Mouse (Mus musculus) heart, embryonic 11.5 days (tissue): ENCODE data around the gene Slc31a1. TPM values are rescaled to one million over a fixed set of nuclear protein-coding genes. Genes with fewer than 3 reads are reported as not detected.

Source experiments
- ATAC-seq: fragments of 200-750 bp; cut with Nextera tagmentation; replicated peaks from 2 replicates; pipeline ENCODE4 v1.8.0; 2017; ENCODE audit warnings: moderate library complexity; ENCODE audit not compliant: insufficient number of reproducible peaks, low FRiP score, low TSS enrichment
- H3K27ac ChIP-seq: fragments of 300-500 bp; sonication (generic); 2 replicates; pipeline ENCODE4 v1.5.1; 2014; ENCODE audit warnings: mild to moderate bottlenecking, low read depth, low read length
- H3K27me3 ChIP-seq: fragments of 300-500 bp; sonication (generic); 2 replicates; pipeline ENCODE4 v1.6.1; 2014; ENCODE audit warnings: mild to moderate bottlenecking, low read length, mixed read lengths; ENCODE audit not compliant: control insufficient read depth, insufficient read depth
- H3K36me3 ChIP-seq: fragments of 300-500 bp; sonication (generic); 2 replicates; pipeline ENCODE4 v1.6.1; 2014; ENCODE audit warnings: mild to moderate bottlenecking, low read length, moderate library complexity, mixed read lengths; ENCODE audit not compliant: control insufficient read depth, insufficient read depth
- H3K4me1 ChIP-seq: fragments of 300-500 bp; sonication (generic); 2 replicates; pipeline ENCODE4 v1.6.1; 2014; ENCODE audit warnings: low read length; ENCODE audit not compliant: control insufficient read depth, insufficient read depth
- H3K4me2 ChIP-seq: fragments of 300-500 bp; sonication (generic); 2 replicates; pipeline ENCODE4 v1.6.1; 2014; ENCODE audit warnings: mild to moderate bottlenecking, moderate library complexity
- H3K4me3 ChIP-seq: fragments of 300-500 bp; sonication (generic); 2 replicates; pipeline ENCODE4 v1.5.1; 2014; ENCODE audit warnings: low read depth, low read length
- H3K9ac ChIP-seq: fragments of 300-500 bp; sonication (generic); 2 replicates; pipeline ENCODE4 v1.6.1; 2014; ENCODE audit warnings: mild to moderate bottlenecking, low read depth, low read length, moderate library complexity
- H3K9me3 ChIP-seq: fragments of 300-500 bp; sonication (generic); replicated peaks from 2 replicates; pipeline ENCODE4 v1.6.1; 2016; ENCODE audit warnings: low read length; ENCODE audit not compliant: control insufficient read depth
- WGBS: fragments of 180-500 bp; shearing (Covaris S2); extraction: QIAGEN DNeasy Blood & Tissue Kit; methylation state at CpG from one replicate; pipeline ENCODE4 v1.1.7; 2014; ENCODE audit not compliant: insufficient replicate concordance; 5-methylcytosine and 5-hydroxymethylcytosine counted together
- polyA plus RNA-seq: library from polyadenylated mRNA; unstranded; fragments of >200 nt; fragmentation: Nextera tagmentation; extraction: Ambion mirVana; gene quantifications from 2 replicates; pipeline ENCODE4 v1.2.1, GENCODE M21; 2014

The Slc31a1 gene
- polyA plus RNA-seq, 1 experiment from 2014 or later: 39.0 TPM

DNA sequence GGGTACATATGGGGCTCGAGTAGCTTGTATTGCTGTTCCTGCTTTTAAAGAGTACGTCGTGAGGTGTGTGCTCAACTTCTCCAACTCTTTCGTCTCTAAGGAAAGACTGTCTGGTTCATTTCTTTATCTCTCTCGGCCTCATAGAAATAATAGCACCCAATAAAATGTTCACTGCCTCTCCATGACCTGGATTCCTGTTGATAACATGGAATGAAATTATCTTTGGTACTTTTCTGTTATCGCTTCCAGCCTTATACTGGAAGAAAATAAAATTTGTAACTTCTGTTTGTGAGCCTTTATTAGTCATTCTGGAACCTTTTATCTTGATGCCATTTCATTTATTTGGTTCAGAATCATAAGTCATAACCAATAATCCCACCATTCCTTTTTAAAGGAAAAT is 22.7 kb downstream of the Slc31a1 start:
- Histone ChIP-seq H3K4me1 (no peaks in the 10 kb centered on the region), H3K36me3 (0 out of 2 replicates have a peak, but pooled peaks cover 4% of the 10 kb centered on the region), H3K9ac (no peak overlapping the region), H3K9me3 (no peaks in the 10 kb centered on the region), H3K4me2 (no peak overlapping the region), H3K27me3 (no peaks in the 10 kb centered on the region), H3K4me3 (no peak overlapping the region), H3K27ac (no peak overlapping the region)
- WGBS: 89% methylated on average over 6 of the region's 6 CpGs
- ATAC-seq: no peak

DNA sequence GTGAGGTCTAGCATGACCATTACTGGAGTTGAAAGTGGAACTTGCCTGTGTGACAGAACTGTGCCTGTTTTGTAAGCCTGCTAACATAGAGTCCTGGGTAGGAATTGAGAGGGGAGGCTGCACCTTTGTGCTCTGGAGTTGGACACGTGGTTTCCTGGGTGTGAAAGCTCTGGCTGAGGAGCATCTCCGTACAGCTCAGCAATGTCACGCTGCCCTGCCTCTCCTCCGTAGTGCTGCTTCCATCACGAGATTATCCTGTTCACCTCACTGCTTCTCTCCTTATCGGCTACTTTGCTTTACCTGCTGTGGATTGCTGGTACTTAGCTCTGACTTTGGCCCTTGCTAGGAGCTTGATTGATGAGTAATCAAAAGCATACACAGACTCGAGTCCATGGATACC is 23.2 kb downstream of the Slc31a1 start:
- peaks cover 9% of the 10 kb centered on the region; the same call in 1 of the 2 replicates for H3K36me3 ChIP-seq
- no peaks in the 10 kb centered on the region for H3K9me3 ChIP-seq
- no peaks in the 10 kb centered on the region for H3K4me1 ChIP-seq
- H3K27ac ChIP-seq: no peak overlapping the region
- H3K9ac ChIP-seq: no peak overlapping the region
- no peak overlapping the region for H3K4me3 ChIP-seq
- no peaks in the 10 kb centered on the region for H3K27me3 ChIP-seq
- WGBS: 78% methylated on average over 7 of the region's 7 CpGs
- H3K4me2 ChIP-seq: no peak overlapping the region
- ATAC-seq: no peak

DNA sequence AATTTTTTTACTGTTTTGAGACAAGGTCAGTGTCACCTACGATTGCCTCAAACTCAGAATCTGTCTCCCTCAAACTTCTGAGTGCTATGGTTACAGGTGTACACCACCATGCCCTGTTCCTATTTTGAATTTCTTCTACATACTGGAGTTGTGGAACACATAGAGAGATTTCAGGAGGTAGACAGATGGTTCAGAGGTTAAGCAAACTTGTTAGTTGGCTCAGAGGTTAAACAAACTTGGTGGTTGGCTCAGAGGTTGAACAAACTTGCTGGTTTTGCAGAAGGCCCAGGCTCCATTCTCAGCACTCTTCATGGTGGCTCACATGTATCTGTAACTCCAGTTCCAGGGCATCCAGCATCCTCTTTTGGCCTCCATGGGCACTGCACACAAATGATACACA is 23.6 kb downstream of the Slc31a1 start:
- no peak for ATAC-seq
- Histone ChIP-seq H3K9me3 (no peaks in the 10 kb centered on the region), H3K36me3 (peaks cover 11% of the 10 kb centered on the region; the same call in 1 of the 2 replicates), H3K4me1 (no peaks in the 10 kb centered on the region), H3K27ac (no peak overlapping the region), H3K27me3 (no peaks in the 10 kb centered on the region), H3K4me2 (no peak overlapping the region), H3K9ac (no peak overlapping the region), H3K4me3 (no peak overlapping the region)
- WGBS: 92% methylated on average over 1 of the region's 1 CpGs

DNA sequence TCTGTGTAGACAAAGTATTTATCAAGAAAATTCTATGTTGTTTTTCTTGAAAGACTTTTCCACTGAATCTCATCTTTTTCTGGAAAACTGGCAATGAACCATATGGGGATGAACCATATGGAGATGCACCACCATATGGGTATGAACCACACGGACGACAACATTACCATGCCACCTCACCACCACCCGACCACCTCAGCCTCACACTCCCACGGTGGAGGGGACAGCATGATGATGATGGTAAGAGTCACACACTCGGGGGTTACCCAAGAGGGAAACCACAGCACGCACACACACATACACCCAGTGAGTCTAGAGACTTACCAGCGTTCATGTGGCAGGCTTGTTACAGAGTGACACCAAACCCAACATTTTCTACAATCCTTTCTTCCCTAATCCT is 24.9 kb downstream of the Slc31a1 start:
- H3K36me3 ChIP-seq: peaks cover 13% of the 10 kb centered on the region; the same call in 1 of the 2 replicates

DNA sequence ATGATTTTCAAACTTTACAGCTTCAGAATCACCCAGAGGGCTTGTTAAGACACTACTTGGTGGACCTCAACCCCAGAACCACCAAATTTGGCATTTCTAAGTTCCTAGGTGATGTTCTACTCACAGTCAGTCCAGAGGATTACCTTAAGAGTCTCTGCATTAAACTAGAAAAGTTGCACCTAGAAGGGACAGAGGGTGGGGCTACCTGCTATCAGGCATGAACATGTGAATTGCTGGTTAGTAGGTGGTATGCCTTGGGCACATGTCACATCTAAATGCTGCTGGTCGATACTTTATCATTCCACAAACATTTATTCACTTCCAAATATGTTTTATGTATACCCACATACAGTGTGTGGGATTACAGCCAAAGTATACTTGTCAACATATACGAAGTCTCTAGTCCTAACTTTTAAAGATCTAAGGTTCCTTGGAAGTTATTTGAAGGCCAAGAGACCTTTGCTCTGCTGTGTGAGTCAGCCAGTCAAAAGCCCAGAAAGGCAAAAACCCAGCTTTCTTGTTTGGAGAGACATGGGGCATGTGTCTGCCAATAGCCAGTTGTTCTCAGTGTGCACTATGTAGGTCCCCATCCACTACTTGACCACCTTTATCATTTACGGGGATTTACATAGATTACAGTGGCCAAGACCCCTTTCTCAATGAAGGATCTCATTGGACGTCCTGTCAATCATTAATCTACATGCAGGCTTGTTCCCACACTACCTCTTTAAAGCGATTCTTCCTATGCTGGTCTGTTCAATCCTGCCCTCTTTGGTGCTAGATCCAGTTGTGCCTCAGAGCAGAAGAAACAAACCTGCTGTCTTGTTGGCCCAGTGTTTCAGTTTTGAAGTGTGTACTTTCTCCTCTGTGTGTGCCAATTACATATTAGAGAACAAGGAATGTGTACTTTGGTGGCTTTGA is 29.3 kb downstream of the Slc31a1 start:
- no peaks in the 10 kb centered on the region for H3K27me3 ChIP-seq
- H3K36me3 ChIP-seq: peaks cover 13% of the 10 kb centered on the region
- no peaks in the 10 kb centered on the region for H3K4me1 ChIP-seq
- H3K9ac ChIP-seq: no peak overlapping the region
- H3K4me3 ChIP-seq: no peak overlapping the region
- H3K27ac ChIP-seq: no peak overlapping the region
- H3K4me2 ChIP-seq: no peak overlapping the region
- ATAC-seq: no peak
- WGBS: 79% methylated on average over 5 of the region's 5 CpGs
- no peaks in the 10 kb centered on the region for H3K9me3 ChIP-seq

More for the DNA sequence above, 24.9 kb downstream of the Slc31a1 start:
- Histone ChIP-seq H3K27me3 (no peaks in the 10 kb centered on the region), H3K4me2 (no peak overlapping the region), H3K4me1 (no peaks in the 10 kb centered on the region), H3K4me3 (no peak overlapping the region), H3K9me3 (no peaks in the 10 kb centered on the region), H3K27ac (no peak overlapping the region), H3K9ac (no peak overlapping the region)
- 91% methylated on average over 7 of the region's 7 CpGs for WGBS
- ATAC-seq: no peak

DNA sequence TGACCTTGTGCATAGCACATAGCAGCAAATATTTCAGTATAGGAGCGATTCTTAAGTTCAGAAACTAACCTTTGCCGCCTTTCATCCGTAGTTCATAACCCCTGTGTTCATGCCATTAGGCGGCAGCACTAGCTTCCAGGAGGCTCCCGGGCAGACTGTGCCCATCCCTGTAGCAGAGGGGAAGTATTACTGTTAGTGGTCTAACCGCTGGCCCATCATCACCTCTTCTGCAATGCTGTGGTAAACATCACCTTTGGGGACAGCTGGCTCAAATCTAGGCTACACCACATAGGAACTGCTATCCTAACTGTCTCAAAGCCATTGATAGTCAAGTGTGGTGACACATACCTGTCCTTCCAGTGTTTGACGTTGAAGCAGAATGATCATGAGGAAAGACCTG is 31.4 kb downstream of the Slc31a1 start:
- Histone ChIP-seq H3K9ac (no peak overlapping the region), H3K9me3 (no peaks in the 10 kb centered on the region), H3K27me3 (no peaks in the 10 kb centered on the region), H3K36me3 (peaks cover 18% of the 10 kb centered on the region), H3K4me1 (no peaks in the 10 kb centered on the region), H3K27ac (no peak overlapping the region), H3K4me2 (no peak overlapping the region), H3K4me3 (no peak overlapping the region)
- ATAC-seq: no peak
- 82% methylated on average over 7 of the region's 7 CpGs for WGBS

DNA sequence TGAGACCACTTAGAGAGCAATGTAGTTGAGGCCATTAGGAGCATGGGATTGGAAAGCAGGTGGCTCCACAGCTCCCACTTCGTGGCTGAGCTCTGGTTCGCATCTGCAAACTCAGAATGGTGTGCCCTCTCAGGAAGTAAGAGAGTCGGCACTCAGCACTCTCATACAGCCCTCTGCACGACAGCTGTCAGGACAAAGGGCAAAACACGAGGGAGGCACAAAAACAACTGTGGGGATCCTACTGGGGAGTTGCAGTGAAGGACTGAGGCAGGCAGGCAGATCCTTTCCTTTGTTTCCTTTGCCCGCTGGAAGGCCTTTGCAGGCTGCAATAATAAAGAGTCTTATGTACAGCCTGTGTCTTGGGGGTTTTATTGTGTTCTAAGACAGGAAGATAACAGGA is 32.9 kb downstream of the Slc31a1 start:
- ATAC-seq: no peak
- Histone ChIP-seq H3K4me3 (no peak overlapping the region), H3K27ac (no peak overlapping the region), H3K36me3 (peaks cover 21% of the 10 kb centered on the region), H3K4me1 (no peaks in the 10 kb centered on the region), H3K4me2 (no peak overlapping the region), H3K9ac (no peak overlapping the region), H3K9me3 (no peaks in the 10 kb centered on the region), H3K27me3 (no peaks in the 10 kb centered on the region)
- 74% methylated on average over 6 of the region's 6 CpGs for WGBS

DNA sequence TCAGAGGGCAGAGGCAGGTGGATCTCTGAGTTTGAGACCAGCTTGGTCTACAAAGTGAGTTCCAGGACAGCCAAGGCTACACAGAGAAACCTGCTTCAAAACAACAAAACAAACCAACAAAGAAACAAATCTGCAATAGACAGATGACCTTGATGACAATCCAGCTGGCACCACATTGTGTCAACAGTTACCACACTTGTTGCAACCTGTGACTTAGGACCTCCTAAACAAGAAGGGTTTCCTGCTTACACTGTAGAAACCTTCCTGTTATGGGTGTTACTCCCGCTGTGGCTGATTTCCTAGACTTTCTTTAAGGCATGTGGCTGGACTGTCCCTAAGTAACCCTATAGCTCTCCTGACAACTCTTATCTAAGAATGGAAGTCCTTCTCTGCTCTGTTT is 35.3 kb downstream of the Slc31a1 start:
- WGBS: 72% methylated on average over 1 of the region's 1 CpGs
- H3K27me3 ChIP-seq: no peaks in the 10 kb centered on the region
- ATAC-seq: no peak
- no peak overlapping the region for H3K4me3 ChIP-seq
- peaks cover 22% of the 10 kb centered on the region for H3K36me3 ChIP-seq
- no peak overlapping the region for H3K4me2 ChIP-seq
- no peaks in the 10 kb centered on the region for H3K4me1 ChIP-seq
- H3K9ac ChIP-seq: no peak overlapping the region
- no peaks in the 10 kb centered on the region for H3K9me3 ChIP-seq
- no peak overlapping the region for H3K27ac ChIP-seq
